Mouse (Mus musculus) kidney, adult 18-20 months (tissue): ENCODE measurements around the gene Nav2.

Experiments used
- DNase-seq: peaks from one replicate; pipeline ENCODE4 v3.0.0; 2021

Nav2 gene

DNA sequence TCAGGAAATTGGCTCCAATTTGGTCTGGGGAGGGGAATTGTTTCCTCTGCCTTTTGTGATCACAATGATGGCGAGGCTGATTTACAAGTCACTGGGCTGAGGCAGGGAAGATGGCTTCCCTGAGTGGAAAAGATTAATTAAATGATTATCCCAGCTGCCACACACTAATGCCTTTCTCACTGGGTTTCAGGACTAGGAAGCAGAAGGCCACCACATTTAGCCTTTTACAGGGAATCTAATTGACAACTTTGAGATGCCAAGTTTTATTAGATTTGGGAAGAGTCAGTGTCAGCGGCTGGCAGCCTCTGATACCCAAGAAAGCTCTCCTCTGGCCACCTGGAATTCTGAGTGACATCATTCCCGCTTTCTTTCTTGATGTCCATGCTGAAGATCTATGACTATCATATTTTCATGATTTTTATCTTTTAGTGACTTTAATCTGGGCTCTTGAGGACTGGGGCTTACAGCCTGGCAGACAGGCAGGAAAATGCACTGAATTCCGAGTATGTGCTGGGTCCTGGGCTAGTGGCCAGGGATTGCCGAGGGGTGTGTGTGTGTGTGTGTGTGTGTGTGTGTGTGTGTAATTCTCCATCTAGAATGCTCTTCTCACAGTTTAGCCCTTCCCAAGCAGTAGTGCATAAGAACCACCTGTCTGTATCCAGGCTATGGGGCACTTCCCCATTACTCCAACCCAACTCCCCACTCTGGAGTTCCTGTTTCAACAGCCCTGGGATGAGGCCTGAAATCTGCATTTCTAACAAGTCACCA, 432.8 kb downstream of the Nav2 start:
- no peak for DNase-seq

DNA sequence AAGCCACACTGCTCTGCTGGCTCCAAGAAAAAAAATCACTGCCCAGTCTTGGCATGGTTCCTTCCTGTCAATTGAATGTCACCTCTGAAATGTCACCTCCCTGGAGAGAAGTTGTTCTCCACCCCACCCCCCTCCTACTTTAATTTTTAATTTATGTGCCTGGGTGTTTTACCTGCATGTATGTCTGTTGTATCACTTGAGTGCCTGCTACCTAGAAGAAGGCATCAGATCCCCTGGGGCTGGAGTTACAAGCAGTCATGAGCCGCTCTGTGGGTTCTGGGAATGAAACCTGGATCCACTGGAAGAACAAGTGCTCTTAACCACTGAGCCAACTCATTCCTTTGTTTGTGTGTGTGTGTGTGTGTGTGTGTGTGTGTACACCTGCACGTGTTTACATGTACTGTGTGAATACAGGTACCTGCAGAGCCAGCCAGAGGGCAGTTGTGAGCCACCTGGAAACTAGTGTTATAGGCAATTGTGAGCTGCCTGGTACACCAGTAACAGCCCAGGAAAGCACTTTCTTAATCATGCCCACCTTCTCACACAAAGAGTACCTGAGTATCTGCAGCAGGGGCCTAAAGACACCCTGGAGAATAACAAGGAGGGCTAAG, 433.5 kb downstream of the Nav2 start:
- DNase-seq = no peak

DNA sequence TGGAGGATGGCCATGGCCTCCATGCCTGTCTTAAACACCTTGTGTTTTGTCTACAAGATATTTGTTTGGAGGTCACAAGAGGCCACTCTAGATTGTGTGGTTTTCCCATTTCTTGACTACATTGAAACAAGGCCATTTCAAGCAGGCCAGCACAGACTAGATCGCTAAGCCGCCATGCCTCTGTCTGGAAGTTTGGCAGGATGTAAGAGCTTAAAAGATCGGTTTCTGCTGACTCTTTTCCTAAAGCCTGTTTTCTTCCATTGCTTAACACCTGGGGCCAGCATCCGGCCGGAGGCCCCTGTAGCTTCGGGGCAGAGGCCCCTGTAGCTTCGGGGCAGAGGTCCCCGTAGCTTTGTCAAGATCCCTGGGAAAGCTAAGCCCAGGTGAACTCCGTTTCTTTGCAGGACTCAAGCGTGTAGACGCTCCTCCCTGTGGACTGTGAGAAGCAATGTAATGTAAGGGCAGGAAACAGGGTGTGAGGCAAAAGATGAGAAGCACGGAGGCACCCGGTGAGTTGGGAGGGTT, 434.1 kb downstream of the Nav2 start:
- DNase-seq = no peak

DNA sequence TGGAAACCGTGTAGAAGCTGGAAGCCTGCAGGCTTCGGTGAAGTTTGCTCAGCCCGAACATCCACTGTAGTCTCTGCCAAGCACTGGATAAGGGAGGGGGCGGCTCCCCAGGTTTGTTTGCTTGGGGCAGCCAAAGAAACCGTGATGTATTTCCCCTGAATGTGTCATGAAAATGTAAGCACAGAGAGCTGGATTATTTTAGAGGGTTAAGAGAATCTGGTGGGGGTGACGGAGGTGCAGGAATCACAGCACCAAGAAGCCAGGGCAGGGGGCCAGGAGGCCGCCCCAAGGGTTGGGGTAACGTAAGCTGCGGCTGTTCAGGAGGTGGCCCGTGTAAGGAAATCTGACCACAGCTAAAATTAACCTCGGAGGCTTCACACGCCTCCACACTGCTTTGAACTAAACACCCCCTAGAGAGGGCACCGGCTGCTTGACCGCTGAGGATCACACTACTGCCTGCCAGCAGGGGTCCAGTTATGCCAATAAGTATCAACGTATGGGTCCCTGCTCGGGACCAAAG, 434.6 kb downstream of the Nav2 start:
- DNase-seq = no peak

DNA sequence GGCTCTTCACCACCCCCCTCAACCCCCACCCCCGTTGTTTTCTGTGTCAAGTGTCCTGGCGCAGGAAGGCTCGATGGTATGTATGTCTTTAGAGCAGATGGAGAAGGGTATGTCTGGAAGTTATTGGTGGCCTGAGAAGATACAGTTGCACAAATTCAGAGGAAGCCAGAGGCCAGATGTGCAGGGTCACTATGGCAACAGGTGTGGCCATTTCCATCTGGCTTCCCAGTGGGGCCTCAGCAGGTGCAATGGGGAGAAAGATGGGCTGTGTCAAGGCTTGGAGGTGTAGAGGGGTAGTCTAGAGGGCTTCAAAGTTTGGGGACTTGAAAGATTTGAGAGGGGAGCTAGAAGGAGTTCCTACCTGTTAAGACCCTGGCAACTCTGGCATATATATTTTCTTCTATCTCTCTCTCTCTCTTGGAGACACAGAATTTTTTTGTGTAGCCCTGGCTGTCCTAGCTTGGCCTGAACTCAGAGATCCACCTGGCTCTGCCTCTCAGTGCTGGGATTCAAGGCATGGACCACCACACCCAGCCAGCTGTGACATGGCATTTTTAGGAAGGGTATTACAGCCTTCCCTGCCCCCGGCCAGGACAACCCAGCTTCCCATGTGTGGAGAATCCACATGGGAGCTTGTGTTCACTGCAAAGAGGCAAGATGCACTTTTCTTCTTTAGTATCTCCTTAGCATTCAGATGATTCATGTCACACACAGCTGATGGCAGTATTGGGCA, 435.4 kb downstream of the Nav2 start:
- no peak for DNase-seq

DNA sequence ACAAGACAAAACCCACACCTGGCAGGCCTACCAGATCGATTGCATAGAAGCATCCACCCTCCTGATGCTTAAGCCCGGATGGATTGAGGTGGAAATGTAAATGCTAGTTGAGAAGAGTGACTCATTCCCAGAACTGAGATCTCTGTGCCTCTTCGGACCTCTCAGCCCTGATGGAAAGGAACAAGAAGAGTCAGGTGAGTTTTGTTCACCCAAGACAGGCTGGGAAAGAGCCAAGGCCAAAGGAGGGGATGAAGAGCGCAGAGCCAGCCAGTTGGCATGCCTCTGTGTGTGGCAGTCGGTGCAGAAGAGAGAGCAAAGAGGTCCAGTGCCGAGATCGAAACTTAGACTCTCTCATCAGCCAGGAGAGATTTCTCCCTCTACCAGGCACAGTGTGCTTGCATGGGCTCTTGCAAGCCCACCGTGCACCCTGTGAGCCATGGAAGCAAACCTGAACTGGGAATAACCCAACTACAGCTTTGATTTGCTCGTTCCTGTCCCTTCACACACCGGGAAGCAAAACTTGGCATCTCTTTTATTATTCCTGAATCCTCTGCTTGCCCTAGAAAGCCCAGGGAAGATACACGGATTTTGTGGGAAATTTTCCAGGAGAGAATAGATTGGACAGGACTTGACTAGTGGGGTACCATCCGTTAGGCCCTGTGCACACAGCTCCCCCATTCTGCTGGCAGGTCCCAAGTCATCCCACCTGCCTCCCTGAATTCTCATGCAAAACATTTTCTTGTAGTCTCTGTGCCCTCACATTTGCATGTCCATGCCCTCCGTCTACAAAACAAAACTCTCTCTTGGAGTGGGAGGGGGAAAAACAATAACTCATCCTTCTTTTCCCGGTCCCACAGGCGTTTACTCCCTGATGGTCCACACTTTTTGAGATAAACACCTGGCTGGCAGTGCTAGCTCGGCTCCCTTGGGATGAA, 439.1 kb downstream of the Nav2 start:
- DNase-seq = no peak

DNA sequence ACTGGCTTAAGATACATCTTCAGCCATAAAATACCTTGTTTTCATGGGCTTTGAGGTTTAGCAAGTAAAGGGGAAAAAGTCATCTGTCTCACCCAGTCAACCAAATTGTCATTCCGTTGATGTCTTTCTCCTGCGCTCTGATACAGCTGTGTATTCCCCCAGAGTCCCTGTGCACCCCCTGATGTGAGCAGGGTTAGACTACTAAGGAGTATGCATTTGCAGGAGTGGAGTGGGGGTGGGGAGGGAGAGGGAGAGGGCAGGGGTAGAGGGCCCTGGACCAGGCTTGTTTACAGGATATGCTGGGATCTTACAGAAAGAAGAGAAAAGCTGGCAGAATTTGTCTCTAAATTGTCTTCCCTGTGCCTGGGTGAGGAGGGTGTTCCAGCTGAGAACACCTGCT, 440.1 kb downstream of the Nav2 start:
- DNase-seq = no peak

DNA sequence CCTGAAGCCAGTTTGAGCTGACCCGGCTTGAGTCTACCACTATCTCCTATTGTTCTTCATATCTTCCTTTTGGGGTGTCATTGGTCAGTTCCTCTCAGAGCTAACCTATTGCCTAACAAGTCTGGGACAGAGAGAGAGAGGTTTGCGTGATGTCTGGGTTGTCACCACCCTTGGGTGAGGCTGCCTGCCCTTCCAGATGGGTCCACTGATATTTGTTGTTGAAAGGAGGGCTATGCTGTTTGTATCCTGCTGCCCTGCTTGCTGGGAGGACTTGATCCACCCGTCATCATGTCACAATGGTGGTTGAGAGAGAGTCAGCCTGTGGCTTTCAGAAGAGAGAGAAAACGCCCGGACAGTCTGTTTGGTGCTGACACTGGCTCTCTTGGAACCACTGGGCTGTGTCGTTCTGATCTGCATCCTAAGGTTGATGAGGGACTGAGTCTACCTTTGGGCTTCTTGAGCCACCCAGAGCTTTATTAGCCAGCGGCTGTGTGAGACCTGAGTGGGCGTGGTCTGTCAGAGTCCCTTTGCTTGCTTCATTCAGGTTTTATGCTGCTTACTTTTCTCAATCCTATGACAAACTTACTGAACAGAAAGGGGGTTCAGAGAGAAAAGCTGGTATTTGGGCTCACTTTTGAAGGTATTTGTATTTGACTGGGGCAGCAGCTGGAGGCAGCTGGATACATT, 441.9 kb downstream of the Nav2 start:
- no peak for DNase-seq

DNA sequence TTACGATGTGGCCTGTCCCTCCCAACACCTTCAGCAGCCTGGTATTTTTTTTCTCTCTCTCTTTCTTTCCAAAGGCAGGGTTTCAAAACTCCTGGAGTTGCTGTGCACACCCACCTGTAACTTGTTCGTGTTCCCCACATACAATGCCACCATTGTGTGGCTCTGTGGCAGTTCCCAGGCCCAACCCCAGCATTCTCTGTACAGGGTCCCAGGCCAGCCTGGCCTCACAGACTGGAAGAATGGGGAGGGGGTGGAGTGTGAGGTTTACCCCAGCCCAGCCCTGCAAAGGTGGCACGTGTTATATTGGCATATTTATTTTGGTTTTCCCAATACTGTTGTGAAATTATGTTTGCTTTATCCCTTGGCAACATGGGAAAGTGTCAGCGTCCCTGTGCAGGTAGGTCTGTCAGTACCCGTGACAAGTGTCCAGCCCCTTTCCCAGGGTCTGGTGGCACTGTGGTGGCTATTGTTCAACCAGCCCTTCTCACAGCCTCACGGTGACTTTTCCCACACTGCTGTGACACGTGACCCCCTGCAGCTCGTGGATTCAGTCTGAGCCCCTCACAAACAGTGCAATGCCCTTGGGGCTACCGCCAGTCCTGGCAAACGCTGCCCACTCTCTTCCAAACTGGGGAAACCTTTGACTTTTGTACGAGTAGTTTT, 443.2 kb downstream of the Nav2 start:
- no peak for DNase-seq

DNA sequence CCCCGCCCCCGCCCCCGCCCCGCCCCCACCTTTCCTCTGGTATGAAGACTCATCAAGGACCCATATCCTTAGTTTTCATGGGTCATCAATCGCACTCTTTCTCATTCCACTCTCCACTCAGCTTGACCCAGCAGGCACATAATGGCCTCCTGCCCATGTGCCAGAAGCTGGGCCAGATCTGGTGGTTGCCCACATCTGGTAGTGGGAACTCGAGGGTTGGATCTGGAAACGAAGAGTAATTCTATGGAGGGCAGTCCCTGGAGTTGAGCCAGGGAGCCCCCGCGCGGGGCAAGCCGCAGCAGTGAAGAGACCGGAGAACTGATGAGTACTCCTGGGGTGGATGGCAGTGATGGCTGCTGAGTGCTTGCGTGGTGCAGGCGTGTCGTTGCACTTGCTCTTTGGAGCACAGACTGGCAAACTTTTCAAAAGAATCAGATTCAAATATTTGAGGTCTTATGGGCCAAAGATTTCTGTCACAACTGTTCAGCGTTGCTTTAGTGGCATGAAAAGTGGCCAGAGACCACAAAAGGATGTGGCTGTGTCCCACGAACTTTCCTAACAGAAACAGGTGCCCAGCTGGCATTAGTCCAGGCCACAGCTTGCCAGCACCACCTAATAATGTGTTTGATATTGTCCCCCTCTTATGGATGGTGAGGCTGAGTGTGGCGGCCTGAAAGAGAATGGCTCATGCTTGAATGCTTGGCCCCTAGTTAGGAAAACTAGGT, 449.1 kb downstream of the Nav2 start:
- no peak for DNase-seq

DNA sequence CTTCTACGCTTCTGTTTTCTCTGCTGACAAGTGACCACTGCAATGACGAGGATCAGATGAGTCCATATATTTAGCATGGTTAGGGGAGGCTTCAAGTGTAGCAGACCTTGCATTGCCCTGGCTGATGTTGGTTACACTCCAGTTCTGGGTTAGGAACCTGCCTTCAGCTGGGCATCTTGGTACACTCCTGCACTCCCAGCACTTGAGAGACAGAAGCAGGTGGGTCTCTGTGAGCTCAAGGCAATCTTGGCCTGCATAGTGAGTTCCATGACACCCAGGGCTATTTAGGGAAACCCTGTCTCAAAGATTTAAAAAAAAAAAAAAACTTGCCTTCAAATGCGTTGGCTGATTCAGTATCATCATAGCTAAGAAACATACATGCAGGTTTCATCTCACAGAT, 450.6 kb downstream of the Nav2 start:
- no peak for DNase-seq

DNA sequence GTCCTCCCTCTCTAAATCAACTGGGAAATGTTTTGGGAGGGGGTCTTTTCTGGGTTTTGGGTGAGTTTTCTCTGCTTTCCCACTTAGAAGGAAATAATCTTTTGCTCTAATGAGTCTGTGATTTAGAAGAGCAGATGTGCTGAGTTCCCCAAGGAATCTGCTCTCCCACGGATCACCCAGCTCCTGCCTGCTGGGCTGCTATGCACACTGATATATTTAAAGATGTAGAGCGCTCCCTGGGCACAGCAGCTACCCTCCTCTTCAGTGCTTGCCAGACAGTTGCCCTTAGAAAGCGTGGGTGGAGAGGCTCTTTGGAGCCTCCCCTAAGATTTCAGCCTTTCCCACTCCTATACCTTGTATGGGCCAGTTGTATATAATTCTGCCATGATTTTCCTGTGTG, 452.1 kb downstream of the Nav2 start:
- no peak for DNase-seq

DNA sequence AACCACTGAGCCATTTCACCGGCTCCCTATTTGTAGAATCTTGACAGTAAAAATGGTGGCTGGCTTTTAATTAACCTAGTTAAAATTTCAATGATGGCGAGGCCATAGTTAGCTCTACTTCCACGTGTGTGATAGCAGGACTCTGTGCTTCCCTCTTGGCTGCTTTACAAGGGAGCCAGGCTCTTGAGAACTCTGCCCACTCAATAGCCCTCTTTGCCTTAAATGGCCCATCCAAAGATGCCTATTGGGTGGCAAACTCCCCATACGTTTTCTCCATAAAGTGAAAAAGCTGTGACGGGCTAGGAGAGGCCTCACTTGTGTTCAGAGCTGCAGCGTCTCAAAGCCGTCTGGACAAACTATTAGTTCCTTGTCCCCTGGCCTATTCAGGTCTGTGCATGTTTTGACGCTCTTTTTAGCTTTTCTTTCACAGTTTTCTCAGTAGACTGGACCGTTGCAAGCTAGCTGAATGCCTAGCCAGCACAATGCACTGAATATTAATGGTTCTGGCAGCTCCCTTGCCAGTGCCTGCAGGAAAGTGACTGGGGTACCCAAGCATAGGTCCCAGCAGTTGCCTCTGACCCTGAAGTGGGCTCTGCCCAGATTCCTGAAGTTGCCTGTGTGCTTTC, 453.1 kb downstream of the Nav2 start:
- DNase-seq = no peak

DNA sequence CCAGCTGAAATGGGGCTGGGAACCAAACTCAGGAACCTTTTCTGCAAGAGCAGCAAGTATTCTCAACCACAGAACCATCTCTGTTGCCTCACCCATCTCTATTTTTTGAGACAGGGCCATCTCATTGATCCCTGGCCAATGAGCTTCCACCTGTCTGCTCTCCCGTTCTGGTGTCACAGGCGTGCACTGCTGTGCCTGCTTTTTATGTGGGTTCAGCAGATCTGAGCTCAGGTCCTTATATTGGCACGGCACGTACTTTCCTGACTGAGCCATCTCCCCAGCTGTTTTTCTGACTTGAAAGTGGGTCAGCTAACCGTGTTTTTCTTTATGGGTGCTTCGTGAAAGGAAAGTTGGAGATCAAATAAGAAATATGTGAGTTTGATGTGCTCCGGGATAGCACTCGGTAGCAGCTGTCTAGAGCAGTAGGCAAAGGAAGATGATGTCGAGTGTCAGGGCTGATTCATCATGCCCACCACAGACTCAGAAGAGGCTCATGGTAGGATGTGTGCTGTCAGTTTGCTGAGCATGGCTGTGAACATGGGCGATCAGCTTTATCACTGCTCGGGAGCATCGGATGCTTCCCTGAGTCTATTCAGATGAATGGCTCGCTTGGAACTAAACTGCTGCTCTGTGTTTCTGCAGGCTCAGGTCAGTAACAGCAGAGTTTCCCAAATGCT, 456.1 kb downstream of the Nav2 start:
- DNase-seq = no peak

DNA sequence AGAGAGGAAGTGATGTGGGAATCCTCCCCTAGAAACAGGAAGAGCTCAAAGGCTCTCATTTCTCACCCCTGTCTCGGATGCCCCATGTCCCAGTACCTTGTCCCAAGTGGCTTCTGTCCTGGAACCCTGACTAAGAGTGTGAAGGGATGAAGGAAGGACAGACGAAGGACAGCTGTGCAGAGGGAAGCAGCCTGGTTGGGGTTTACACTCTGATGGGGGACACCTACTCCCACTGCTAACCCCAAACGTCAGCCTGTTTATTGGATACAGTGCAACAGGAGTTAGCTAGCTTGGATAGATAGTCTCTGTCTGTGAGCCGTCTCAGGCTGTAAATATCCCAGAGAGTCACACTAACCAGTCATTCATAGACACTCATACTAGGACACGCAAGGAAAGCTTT, 460.1 kb downstream of the Nav2 start:
- no peak for DNase-seq

DNA sequence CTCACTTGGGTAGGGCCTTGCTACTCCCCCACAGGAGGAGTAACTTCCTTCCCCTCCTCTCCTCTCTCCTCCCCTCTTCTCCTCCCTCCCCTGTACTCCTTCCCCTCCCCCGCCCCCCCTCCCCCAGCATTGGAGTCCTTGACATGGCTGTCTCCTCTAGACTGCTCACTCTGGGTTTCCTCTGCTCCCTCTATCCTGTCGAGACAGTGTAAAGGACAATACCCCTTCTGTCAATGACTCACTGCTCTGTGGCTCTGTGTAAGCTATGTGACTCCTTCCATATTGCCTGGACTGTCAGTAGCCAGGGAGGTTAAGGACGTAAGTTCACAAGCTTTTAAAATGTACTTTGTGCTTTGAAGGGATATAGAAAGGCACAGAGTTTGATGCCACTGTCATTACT, 460.5 kb downstream of the Nav2 start:
- DNase-seq = no peak

DNA sequence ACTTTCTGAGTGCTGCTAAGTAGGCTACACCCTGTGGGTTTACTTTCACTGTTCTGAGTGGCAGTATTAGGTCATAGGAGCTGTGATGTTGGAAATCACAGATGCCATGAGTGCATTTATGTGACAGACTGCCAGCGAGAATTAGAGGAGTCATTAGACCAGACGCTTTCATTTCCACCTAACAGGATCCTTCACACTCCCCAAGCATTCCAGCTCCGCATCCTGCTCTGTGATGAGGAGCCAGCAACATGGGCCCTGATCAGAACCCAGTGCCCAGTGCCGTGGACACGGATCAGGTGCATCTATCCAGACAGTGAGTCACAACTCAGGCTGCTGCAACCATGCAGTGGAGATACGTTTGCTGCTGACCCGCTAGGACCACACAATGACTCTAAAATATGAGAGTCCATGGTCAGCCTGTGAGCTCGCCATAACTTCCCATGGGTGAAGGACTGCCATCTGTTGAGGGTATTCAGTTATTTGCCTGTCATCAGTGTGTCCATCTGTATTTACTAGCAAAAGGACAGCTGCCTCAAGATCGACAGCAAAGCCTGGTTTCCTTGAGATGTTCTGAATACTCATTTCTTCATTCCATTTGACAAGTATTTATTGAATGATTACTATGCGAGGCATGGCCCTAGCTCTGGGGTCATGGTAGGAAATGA, 461.4 kb downstream of the Nav2 start:
- no peak for DNase-seq

DNA sequence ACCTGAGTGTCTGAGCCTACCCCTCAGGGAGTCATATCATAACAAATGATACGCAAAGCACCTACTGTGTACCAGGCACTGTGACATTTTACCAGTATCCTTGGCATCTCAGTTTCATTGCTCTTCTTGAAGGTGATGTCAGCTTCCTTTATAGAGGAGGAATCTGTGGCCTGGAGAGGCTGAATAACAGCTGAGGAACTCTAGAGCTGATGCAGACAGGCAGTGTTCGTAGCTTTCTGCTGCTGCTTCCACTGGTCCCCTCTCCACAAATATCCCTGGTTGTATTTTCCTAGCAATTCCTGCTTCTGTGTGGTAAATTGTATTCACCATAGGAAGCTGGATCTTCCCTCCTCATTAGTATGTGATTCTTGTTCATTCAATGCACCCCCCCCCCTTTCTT, 462.8 kb downstream of the Nav2 start:
- no peak for DNase-seq

DNA sequence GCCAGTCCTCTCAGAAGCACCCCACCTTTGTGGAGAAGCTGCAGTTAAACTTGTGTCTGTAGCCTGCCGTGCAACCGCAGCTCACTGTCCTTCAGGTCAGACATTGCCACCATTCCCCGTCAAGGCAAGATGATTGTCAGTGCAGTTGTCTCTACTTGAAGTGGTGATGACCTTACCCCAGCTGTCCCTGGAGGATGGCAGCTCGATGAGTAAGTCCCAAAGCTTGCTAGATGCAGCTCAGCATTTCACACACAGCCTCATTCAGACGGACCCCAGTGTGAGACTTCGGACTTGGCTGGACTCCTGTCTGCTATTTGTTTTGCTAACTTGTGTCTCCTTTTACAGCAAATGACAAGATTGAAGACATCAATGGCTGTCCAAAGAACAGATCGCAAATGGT, 463.5 kb downstream of the Nav2 start:
- DNase-seq = no peak
